Mouse (Mus musculus) embryonic facial prominence, embryonic 14.5 days (tissue): ENCODE data around the gene Pdzd9. TPM values are rescaled to one million over a fixed set of nuclear protein-coding genes. Genes with fewer than 3 reads are reported as not detected.

Source experiments
- ATAC-seq: fragments of 200-750 bp; cut with Nextera tagmentation; 2 replicates; pipeline ENCODE4 v1.8.0; 2017; ENCODE audit warnings: low read depth, moderate number of reproducible peaks, moderate TSS enrichment
- DNase-seq: peaks from one replicate; pipeline ENCODE4 v3.0.0-alpha.2; 2015; ENCODE audit warnings: low spot score
- H3K27ac ChIP-seq: fragments of 300-500 bp; sonication (generic); replicated peaks from 2 replicates; pipeline ENCODE4 v1.5.1; 2014; ENCODE audit warnings: low read depth, mild to moderate bottlenecking, low read length, moderate library complexity
- H3K27me3 ChIP-seq: fragments of 300-500 bp; sonication (generic); replicated peaks from 2 replicates; pipeline ENCODE4 v1.6.1; 2014; ENCODE audit warnings: low read length; ENCODE audit not compliant: control insufficient read depth, insufficient read depth
- H3K36me3 ChIP-seq: fragments of 300-500 bp; sonication (generic); 2 replicates; pipeline ENCODE4 v1.6.1; 2014; ENCODE audit warnings: low read length, mixed read lengths; ENCODE audit not compliant: control insufficient read depth, insufficient read depth
- H3K4me1 ChIP-seq: fragments of 300-500 bp; sonication (generic); 2 replicates; pipeline ENCODE4 v1.6.1; 2014; ENCODE audit warnings: antibody characterized with exemption, low read length; ENCODE audit not compliant: control insufficient read depth, insufficient read depth
- H3K4me2 ChIP-seq: fragments of 300-500 bp; sonication (generic); 2 replicates; pipeline ENCODE4 v1.6.1; 2014; ENCODE audit warnings: low read depth, mild to moderate bottlenecking, low read length, moderate library complexity, mixed read lengths
- H3K4me3 ChIP-seq: fragments of 300-500 bp; sonication (generic); 2 replicates; pipeline ENCODE4 v1.5.1; 2014; ENCODE audit warnings: low read depth, mild to moderate bottlenecking, low read length
- H3K9ac ChIP-seq: fragments of 300-500 bp; sonication (generic); 2 replicates; pipeline ENCODE4 v1.6.1; 2014; ENCODE audit warnings: low read depth, mild to moderate bottlenecking, low read length, moderate library complexity, mixed read lengths
- H3K9me3 ChIP-seq: fragments of 300-500 bp; sonication (generic); 2 replicates; pipeline ENCODE4 v1.6.1; 2016; ENCODE audit warnings: low read length; ENCODE audit not compliant: control insufficient read depth
- whole genome bisulfite sequencing: fragments of 180-500 bp; shearing (Covaris S2); extraction: QIAGEN DNeasy Blood & Tissue Kit; methylation state at CpG from one replicate; pipeline ENCODE4 v1.1.7; 2014; 5-methylcytosine and 5-hydroxymethylcytosine counted together
- polyA plus RNA-seq: library from polyadenylated mRNA; unstranded; fragments of >200 nt; fragmentation: Nextera tagmentation; extraction: Ambion mirVana; gene quantifications from 2 replicates; pipeline ENCODE4 v1.2.1, GENCODE M21; 2014

The Pdzd9 gene
- polyA plus RNA-seq, 1 experiment from 2014 or later: 0.61 TPM

GRCm38 (mm10) chr7:120634301-120634700, 35.8 kb downstream of the Pdzd9 start:
- DNase-seq (peak; percentile 40), ATAC-seq (no peak)
- H3K36me3 ChIP-seq: peaks cover 18% of the 10 kb centered on the region
- 4% methylated on average over 9 of the region's 9 CpGs for whole genome bisulfite sequencing
- peaks cover 15% of the 10 kb centered on the region for H3K4me1 ChIP-seq
- H3K9ac ChIP-seq: peak overlapping the region; percentile 97
- H3K4me3 ChIP-seq: peak overlapping the region; percentile 97
- H3K9me3 ChIP-seq: no peaks in the 10 kb centered on the region
- H3K27me3 ChIP-seq: no peaks in the 10 kb centered on the region
- peak overlapping the region; percentile 96 for H3K27ac ChIP-seq
- H3K4me2 ChIP-seq: peak overlapping the region; percentile 90

GRCm38 (mm10) chr7:120632518-120632917, 37.6 kb downstream of the Pdzd9 start:
- 74% methylated on average over 1 of the region's 1 CpGs for WGBS
- Histone ChIP-seq H3K4me1 (peaks cover 15% of the 10 kb centered on the region), H3K4me3 (no peak overlapping the region), H3K4me2 (no peak overlapping the region), H3K27me3 (no peaks in the 10 kb centered on the region), H3K9me3 (no peaks in the 10 kb centered on the region), H3K27ac (no peak overlapping the region), H3K36me3 (peaks cover 3% of the 10 kb centered on the region), H3K9ac (no peak overlapping the region)
- DNase-seq (peak; percentile 33), ATAC-seq (no peak)

- no peaks in the 10 kb centered on the region for H3K27me3 ChIP-seq
- H3K36me3 ChIP-seq: no peaks in the 10 kb centered on the region
- ATAC-seq (no peak), DNase-seq (no peak)
- H3K27ac ChIP-seq: no peak overlapping the region
- no peak overlapping the region for H3K9ac ChIP-seq
- H3K9me3 ChIP-seq: no peaks in the 10 kb centered on the region
- no peak overlapping the region for H3K4me2 ChIP-seq
- no peak overlapping the region for H3K4me3 ChIP-seq
- H3K4me1 ChIP-seq: no peaks in the 10 kb centered on the region
- 75% methylated on average over 9 of the region's 9 CpGs for WGBS
Observed at GRCm38 (mm10) chr7:120620841-120621240, 49.3 kb downstream of the Pdzd9 start.

- Histone ChIP-seq H3K9ac (no peak overlapping the region), H3K27ac (no peak overlapping the region), H3K36me3 (no peaks in the 10 kb centered on the region), H3K4me1 (no peaks in the 10 kb centered on the region), H3K4me2 (no peak overlapping the region), H3K9me3 (no peaks in the 10 kb centered on the region), H3K4me3 (no peak overlapping the region), H3K27me3 (no peaks in the 10 kb centered on the region)
- no peak for DNase-seq
- no peak for ATAC-seq
- WGBS: 62% methylated on average over 8 of the region's 8 CpGs
Observed at GRCm38 (mm10) chr7:120620075-120620771, 49.9 kb downstream of the Pdzd9 start.

Other genes starting within 250 kb of the Pdzd9 start
- 219 and 221 TPM in 2 replicates for gene Uqcrc2, start 35.2 kb downstream of the Pdzd9 start, polyA plus RNA-seq
- 14.2 and 15.6 TPM in 2 replicates for gene Mosmo, start 7.3 kb upstream of the Pdzd9 start, polyA plus RNA-seq
- gene Vwa3a, start 69.0 kb upstream of the Pdzd9 start, polyA plus RNA-seq: 0.54 and 1.0 TPM in 2 replicates
- not detected in 2 replicates for gene Gm5737, start 142.0 kb upstream of the Pdzd9 start, polyA plus RNA-seq
- gene Eef2k, start 172.5 kb upstream of the Pdzd9 start, polyA plus RNA-seq: 19.6 and 22.2 TPM in 2 replicates
- 21.8 and 26.2 TPM in 2 replicates for gene Polr3e, start 247.4 kb upstream of the Pdzd9 start, polyA plus RNA-seq